Mouse (Mus musculus) skeletal muscle tissue, adult 2 months (tissue): Measurements from ENCODE around the gene Hoxc9.

Experiments used
- DNase-seq: peaks from one replicate; pipeline ENCODE4 v3.0.0-alpha.2; 2012; ENCODE audit warnings: low read depth, low spot score

The Hoxc9 gene

DNA sequence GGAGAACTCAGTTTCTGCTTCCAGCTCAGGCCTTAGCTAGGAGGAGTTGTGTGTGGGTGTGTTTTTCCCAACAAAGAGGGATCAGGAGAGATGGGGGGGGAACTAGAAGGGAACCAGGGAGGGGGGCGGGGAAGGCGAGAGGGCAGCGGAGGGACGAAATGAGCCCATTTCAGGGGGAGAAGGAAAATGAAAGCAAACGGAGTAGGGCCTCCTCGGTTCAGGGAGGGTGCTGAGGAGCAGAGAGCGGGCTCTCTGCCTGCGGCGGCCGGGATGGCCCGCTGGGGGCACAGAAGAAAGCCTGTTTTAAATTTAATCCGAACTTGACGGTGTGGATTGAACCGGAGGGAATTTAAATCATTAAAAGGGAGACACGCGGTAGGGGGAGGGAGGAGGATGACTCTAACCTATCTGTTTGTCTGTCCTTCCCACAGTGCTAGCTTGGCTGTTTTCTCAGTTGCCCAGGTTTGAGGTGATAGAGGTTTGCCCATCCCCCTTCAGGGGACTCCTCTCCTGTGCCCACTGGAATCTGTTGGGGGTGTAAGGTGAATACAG lies 1.3 kb downstream of the Hoxc9 start:
- no peak for DNase-seq

DNA sequence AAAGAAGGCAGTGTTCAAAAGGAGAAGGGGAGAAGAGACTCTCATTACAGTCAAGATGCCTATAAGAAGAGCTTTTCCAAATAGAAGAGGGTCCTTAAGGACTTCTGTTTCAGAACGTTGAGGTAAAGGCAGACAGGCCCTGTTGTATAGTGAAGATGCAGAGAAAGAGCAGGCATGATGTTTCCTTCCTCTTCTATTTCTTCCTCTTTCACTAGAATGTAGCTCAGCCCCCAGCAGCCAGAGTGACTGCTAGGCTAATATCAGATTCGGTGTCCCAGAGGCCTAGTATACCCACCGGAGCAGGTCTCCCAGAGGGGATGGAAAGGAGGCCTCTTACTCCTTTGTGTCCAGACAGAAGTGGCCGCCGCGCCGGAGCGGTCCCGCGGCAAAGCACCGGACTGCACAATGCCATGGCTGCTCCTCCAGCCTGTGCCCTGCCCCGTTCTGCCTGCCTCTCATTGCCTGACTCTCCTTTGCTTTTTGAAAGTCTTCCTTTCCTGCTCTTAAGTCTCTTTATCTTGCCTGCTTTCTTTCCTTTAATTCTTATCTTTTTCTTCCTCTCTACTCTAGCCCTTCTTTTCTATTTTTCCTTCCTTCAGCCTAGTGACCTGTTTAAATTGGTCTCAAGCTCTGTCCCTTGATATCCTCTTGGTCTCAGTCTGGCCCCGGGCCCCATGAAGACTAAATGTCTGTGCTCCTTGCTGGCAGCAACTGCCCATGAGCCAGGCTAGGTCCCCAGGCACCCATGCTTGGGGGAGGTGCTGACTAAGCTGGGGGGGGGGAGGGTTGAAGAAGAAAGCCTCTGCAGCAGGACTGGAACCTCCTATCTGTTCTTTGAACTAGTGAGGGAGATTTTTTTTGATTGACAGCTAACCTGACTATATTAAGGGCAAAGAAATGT lies 2.6 kb downstream of the Hoxc9 start:
- DNase-seq: no peak

DNA sequence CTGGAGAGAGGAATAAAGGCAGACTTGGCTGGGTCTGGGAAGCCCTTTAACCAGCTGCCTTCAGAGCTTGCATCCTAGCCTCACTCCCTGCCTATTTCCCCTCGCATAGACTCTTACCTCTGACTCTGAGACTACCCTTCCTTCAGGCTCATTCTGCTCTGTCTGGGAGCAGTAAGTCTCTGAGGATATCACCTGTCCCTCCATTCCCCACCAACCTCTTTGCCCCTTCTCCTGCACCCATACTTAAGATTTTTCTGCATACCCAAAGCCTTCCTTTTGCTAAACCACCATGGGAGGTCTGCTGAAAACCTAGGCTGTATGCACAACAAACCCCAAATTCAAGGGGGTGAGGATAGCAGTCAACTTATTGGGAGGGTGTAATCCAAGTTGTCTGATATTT lies 3.7 kb downstream of the Hoxc9 start:
- DNase-seq: no peak

DNA sequence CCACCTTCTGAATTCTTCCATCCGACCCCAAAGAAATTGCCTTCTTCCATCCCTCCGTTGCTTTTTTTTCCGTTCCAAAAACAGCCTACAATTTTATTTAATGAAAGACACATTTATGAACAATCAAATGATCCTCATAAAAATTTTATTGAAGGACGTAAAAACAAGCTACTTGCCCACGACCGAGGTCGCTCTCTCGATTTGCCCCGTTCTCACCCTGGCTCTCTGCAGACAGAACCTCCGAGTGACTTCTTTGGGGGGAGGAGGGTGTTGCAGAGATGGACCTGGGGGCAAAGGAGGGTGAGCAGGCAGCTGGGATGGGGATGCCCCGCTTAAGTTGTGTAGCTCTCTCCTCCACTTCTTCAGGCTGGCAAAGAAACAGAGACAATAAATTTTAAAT lies 4.1 kb downstream of the Hoxc9 start:
- DNase-seq: no peak

DNA sequence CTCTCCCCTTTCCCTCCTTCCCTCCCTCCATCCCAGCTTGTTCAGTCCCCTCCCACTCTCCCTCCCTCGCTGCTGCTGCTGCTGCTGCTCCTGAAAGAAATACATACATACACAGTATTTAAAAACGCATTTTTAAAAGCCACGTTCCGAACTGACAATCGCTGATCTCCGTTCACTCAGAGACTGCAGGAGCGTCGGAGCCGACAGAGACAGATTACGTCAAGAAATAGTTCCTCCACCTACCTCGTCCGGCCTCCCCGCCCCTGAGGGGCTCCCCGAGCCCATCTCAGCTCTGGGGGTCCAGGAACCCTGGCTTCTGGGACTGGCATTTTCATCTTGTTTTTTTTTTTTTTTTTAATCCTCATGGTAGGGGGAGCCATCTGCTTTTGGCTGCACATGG lies 4.7 kb downstream of the Hoxc9 start:
- DNase-seq: no peak

DNA sequence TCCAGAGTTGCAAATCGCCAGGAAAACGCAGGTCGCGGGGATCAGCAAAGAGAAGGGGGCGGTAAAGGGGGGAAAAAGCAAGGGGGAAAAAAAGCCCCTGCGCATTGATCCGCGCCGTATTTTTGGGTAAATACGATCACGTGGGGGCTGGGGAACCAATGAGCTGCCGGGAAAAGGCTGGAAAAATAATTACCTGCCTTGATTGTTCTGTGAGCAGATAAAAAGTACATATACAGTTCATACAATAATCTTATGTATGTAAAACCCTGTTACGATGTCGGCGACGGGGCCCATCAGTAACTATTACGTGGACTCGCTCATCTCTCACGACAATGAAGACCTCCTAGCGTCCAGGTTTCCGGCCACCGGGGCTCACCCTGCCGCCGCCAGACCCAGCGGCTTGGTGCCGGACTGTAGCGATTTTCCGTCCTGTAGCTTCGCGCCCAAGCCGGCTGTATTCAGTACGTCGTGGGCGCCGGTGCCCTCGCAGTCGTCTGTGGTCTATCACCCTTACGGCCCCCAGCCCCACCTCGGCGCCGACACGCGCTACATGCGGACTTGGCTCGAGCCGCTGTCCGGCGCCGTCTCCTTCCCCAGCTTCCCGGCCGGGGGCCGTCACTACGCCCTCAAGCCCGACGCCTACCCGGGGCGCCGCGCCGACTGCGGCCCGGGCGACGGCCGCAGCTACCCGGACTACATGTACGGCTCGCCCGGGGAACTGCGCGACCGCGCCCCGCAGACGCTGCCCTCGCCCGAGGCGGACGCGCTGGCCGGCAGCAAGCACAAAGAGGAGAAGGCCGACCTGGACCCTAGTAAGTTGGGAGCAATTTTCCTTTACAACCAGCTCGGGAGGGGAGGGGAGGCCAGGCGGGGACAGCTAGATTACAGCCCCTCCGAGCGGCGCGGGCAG lies 5.4 kb downstream of the Hoxc9 start:
- DNase-seq: no peak

DNA sequence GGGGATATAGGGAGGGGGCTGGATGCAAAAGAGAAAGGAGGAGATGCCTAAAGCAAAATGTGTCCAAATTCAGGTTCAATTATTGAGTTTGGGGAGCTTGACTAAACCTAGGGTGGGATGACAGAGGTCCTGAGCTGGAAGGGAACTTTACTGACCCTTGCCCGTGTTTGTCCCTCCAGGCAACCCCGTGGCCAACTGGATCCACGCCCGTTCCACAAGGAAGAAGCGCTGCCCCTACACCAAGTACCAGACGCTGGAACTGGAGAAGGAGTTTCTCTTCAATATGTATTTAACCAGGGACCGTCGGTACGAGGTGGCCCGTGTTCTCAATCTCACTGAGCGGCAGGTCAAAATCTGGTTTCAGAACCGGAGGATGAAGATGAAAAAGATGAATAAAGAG lies 7.5 kb downstream of the Hoxc9 start:
- no peak for DNase-seq

DNA sequence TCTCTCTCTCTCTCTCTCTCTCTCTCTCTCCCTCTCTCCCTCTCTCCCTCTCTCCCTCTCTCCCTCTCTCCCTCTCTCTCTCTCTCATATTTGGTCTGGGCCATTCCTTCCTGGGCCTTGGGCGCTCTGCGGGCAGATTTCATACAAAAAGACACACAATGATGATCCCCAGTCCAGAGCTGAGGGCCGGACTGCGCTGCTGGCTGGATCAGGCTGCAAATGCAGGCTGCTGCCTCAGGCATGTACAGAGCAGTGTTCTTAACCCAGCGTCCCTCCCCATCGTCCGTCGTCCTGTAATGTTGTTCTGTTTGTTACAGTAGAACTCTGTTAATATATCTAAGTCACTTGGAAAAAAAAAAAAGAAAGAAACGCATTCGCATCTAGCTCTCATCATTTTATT lies 8.3 kb downstream of the Hoxc9 start:
- no peak for DNase-seq

DNA sequence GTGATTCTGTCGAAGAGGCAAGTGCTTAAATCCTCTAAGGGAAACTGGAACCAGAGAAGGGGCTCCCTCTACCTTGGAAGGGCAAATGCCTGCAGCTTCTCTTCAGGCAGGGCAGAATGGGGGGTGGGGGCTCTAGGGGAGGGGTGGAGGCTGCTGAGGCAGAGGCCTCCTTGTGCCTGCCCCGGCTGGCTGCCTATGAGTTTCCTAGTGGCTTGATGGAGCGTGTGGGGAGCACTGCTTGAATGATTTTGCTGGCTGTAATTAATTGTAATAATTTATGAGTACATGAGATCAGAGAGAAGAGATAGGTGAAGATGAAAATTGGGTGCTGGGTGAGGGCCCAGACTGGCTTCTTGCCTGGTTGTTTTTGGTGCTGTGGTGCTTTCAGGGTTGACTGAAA lies 8.7 kb downstream of the Hoxc9 start:
- no peak for DNase-seq

DNA sequence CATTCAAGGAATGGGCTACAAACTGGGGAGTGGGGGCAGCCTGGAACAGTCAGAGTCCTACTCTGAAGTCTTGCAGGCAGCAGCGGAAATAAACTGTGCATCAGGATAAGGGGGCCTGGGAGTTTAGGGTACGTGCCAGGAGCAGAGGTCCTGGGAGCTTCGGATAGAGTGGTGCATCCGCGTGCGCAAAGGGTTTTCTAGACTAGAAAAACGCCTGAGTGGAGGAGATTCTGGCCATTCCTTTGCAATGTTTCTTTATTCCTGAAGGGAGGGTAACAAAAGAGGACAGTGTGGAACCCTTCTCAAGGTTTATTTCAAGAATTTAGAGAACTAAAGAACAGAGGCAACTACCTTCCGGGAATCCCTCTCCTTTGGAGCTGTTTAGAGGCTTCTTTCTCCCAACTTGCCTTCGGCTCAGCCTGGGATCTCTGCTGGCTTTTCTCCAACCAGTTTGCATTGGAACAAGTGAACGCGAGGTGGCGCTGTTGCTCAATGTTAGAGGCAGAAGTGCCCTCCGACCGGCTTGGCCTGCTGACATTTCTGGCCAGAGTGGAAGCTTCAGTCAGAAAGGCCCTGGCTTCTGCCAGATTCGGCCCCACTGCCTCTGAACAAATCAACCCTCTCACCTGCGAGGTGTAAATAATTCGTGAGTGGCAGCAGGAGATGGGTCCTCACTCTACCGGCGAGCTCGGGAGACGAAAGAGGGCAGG lies 11.0 kb downstream of the Hoxc9 start:
- DNase-seq: peak; percentile 92

DNA sequence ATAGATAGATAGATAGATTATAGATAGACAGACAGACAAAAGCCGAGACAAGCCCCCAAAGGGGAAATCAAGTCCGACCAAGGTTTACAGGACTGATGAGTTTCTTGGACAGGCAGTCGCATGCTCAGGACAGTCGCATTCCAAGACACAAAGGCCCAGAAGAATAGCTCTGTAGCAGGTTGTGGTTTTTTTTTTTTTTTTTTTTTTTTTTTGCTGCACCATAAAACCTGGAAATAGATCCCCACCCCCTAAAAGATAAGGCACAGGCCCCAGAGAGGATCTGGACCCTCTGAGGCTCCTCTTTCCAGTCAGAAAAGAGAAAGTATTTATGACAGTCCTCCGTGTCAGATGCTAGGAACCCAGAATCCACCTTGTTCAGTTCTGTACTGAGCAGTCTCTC lies 11.8 kb downstream of the Hoxc9 start:
- DNase-seq: no peak

DNA sequence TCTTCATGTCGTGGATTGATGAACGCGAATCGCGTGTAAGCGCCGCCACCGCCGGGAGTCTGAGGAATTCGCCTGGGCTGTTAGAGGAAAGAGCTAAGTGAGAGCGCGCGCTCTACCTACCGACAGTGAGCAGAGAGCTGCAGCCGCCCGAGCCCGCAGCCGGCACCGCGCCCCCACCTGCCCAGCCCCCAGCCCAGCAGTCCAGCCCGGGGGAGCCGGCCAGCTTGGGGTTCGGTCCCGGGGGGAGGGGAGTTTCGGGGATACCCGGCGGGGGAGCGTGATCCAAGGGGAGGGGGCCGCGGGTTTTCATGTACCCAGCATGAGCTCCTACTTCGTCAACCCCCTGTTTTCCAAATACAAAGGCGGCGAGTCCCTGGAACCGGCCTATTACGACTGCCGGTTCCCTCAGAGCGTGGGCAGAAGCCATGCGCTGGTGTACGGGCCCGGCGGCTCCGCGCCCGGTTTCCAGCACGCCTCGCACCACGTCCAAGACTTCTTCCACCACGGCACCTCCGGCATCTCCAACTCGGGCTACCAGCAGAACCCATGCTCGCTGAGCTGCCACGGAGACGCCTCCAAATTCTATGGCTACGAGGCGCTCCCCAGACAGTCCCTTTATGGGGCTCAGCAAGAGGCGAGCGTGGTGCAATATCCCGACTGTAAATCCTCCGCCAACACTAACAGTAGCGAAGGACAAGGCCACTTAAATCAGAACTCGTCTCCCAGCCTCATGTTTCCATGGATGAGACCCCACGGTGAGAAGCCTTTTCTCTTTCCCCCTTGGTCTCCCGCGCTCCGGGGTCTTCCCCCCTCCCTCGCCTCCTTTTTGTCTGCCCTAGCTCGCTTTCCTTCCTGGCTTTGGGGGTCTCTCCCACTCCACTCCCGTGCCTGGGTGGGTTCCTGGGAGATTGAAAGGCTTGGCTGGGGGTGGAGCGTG lies 14.5 kb downstream of the Hoxc9 start, which contains the start of gene Hoxc8:
TSS of gene Hoxc8 (plus strand) at position 147 of the 937 bp plus-strand sequence.
- no peak for DNase-seq

DNA sequence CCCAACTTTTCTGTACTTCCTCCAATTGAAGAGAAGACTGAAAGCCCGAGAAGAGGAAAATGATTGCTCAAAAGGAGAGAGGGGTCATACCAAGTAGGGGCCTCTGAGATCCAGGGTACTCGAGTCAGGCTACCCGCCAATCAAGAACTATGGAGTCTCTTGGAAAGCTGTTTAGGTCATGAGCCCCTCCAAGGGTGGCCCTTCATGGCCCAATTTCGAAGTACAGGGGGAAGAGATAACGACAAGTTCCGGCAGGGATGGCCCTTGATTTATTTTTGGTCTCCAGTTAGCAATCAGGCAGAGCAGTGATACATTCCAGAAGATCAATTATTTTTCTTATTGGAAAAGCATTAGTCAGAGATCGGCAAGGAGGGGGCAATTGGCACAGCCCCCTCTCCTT lies 15.5 kb downstream of the Hoxc9 start:
- no peak for DNase-seq

DNA sequence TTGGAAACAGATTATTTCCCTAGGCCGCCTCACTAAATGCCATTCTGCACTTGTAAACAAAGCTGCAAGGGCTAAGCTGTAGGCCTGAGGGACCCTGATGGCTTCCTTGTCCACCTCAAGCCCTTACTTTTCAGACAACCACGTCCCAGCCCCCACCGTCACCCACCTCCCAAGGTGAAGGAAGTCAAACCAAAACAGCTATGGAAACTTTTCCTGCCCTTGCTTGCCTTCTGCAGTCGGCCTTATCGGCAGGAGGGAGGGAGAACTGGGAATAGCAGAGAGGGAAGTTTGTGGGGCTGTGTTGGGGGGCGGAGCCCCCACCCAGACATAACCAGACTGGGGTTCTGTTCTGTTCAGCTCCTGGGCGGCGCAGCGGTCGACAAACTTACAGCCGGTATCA lies 16.0 kb downstream of the Hoxc9 start:
- no peak for DNase-seq

DNA sequence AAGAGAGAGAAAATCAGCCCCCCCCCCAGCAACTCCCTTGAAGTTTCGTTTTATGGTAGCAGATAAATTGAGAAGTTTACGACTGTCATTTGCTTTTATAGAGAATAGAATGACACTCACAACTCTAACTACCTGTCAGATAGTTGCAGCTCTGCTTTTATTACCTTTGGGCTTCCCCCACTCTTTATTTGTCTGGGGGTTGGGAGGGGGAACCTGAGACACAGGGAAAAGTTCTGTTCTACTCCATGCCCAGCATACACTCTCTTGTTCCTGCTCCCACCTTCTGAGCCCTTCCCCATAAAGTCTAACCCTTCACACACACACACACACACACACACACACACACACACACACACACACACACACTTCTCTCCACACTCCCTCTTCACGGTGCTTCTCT lies 16.6 kb downstream of the Hoxc9 start:
- DNase-seq: no peak

DNA sequence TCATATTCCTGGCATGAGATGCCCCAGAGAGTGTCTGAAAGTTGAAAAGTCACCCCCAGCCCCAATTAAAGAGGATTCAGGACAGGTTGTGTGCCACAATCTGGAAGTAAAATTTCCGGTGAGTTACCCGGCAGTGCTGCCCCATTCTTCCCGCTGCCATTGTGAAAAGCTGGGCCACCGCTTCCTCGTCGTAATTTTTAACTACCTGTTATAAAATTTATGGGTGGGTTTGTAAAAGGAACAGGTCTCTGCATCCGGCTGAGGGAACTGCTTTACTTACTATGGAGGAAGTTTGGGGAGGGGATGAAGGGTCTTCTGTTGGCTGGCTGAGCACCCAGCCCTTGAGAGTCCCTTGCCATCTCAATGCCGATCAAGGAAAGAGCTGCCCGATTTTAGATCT lies 20.3 kb downstream of the Hoxc9 start:
- no peak for DNase-seq

DNA sequence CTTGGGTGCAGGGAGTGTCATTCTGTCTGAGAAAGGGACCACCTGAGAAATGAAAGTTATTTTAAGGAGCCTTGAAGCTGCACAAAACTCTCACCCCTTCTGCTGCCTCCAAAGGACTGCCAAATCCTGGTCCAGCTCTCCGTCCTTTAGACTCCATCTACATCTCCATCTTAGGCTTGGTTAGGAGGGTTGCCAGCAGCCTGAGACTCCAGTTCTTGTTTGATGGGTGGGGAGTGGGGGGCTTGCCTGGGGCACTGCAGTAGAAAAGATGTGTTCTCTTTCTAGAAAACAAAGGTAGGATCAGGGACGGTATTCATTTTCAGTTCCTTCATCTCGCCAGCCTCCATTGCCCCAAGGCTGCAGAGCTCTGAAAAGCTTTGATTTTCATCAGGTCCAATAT lies 21.2 kb downstream of the Hoxc9 start:
- DNase-seq: no peak

DNA sequence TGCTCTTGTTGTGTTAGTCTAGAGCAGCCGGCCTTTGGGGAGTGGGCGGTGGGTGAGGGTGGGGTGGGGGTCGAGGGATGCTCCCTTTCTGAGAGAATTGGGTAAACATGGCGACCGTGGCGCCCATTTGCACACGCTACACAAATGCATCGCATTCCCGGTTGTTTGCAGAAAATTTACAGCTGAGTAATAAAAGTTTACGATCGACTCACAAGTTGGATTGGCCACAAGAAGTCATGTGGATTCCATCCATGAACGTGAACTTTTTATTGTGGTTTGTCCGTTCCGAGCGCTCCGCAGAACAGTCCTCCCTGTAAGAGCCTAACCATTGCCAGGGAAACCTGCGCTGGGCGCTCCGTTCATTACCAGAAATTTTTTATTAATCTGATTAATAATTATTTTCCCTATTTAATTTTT lies 21.7 kb downstream of the Hoxc9 start, which contains the start of gene Hoxc6:
TSS of gene Hoxc6 (plus strand) at position 319 of the 417 bp plus-strand sequence.
- DNase-seq: no peak

DNA sequence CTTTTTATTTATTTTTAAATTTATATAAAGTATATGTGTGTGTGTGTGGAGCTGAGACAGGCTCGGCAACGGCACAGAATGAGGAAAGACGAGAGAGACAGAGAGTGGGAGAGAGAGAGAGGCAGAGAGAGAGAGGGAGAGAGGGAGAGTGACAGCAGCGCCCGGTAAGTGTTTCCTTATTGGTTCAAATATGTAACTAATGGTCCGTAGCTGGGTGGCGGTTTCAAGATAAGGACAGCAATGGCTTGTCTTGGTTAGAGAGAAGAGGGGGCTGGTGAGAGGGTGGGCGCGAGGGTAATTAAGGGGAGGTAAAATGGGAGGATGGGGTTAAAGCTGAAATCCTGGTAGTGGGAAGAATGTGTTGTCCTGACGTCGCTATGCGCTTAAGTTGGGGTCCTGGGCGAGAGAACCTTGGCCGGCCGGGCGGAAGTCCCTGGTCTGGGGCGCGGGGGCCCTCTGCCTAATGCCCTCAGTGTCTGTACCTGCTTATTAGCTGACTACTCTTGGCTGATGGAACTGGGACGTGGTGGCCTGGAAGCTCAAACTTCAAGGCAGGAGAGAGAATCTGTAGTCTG lies 22.5 kb downstream of the Hoxc9 start:
- DNase-seq: no peak

DNA sequence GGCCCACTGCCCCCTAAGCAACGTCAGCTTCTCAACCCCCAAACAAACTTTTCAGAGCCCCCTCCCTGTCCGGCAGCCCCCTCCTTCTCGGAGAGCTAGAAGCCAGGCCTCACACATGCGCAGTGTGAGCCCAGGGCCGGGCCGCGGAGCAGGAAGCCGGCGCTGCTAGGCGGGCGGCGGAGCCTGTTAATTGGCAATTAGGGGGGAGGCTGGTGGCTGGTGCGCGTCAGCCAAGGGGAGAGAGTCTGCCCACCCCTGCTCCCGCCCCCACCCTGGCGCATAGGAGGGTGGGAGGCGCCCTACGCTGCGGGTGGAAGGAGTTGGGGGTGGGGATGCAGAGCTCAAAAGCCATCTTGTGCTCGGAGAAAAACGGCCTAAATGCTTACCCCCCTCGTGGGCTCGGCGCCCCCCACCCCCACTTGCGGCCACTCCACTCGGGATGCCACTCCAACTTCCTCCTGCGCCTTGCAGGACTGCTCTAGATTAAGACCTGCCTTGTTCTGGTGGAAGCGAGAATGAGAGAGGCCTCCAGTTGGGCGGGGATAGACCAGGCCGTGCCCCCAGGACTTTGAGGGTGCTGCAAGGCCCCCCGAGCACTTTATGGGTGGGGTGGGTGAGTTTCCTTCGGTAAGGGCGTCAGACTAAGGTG lies 23.1 kb downstream of the Hoxc9 start:
- DNase-seq: peak; percentile 95
